Mouse (Mus musculus): ENCODE measurements around the gene Adamts15.

- TF ChIP-seq CTCF (IDR thresholded peaks at IDR 0.05; ENCODE audit: low read depth), result no peak
- no peak for TF ChIP-seq EP300 (optimal IDR thresholded peaks at IDR 0.05)
Observed at GRCm38 (mm10) chr9:30849444-30849843, 72.8 kb downstream of the Adamts15 start.

All from stomach, postnatal 0 days (tissue).